Mouse (Mus musculus) intestine, embryonic 16.5 days (tissue): ENCODE data around the gene Sdc3. TPM values are rescaled to one million over a fixed set of nuclear protein-coding genes. Genes with fewer than 3 reads are reported as not detected.

Source experiments
- ATAC-seq: fragments of 200-750 bp; cut with Nextera tagmentation; 2 replicates; pipeline ENCODE4 v1.8.0; 2017; ENCODE audit warnings: moderate TSS enrichment, moderate library complexity
- H3K27ac ChIP-seq: fragments of 300-500 bp; sonication (generic); 2 replicates; pipeline ENCODE4 v1.5.1; 2014; ENCODE audit warnings: mild to moderate bottlenecking, low read length
- H3K27me3 ChIP-seq: fragments of 300-500 bp; sonication (generic); replicated peaks from 2 replicates; pipeline ENCODE4 v1.6.1; 2014; ENCODE audit warnings: low read length, control low read depth, mixed read lengths; ENCODE audit not compliant: control insufficient read depth, insufficient read depth
- H3K36me3 ChIP-seq: fragments of 300-500 bp; sonication (generic); 2 replicates; pipeline ENCODE4 v1.6.1; 2014; ENCODE audit warnings: low read length, control low read depth; ENCODE audit not compliant: control insufficient read depth, insufficient read depth
- H3K4me1 ChIP-seq: fragments of 300-500 bp; sonication (generic); 2 replicates; pipeline ENCODE4 v1.6.1; 2014; ENCODE audit warnings: low read length, control low read depth, mixed read lengths; ENCODE audit not compliant: control insufficient read depth, insufficient read depth
- H3K4me2 ChIP-seq: fragments of 300-500 bp; sonication (generic); 2 replicates; pipeline ENCODE4 v1.6.1; 2014; ENCODE audit warnings: low read depth, low read length, control low read depth
- H3K4me3 ChIP-seq: fragments of 300-500 bp; sonication (generic); 2 replicates; pipeline ENCODE4 v1.5.1; 2014; ENCODE audit warnings: mild to moderate bottlenecking, low read length
- H3K9ac ChIP-seq: fragments of 300-500 bp; sonication (generic); 2 replicates; pipeline ENCODE4 v1.6.1; 2014; ENCODE audit warnings: low read depth, low read length
- H3K9me3 ChIP-seq: fragments of 300-500 bp; sonication (generic); 2 replicates; pipeline ENCODE4 v1.6.1; 2016; ENCODE audit warnings: low read length, control low read depth; ENCODE audit not compliant: control insufficient read depth
- WGBS: fragments of 180-500 bp; shearing (Covaris S2); extraction: QIAGEN DNeasy Blood & Tissue Kit; methylation state at CpG from one replicate; pipeline ENCODE4 v1.1.7; 2014; 5-methylcytosine and 5-hydroxymethylcytosine counted together
- polyA plus RNA-seq: library from polyadenylated mRNA; unstranded; fragments of >200 nt; fragmentation: Nextera tagmentation; extraction: Ambion mirVana; gene quantifications from 2 replicates; pipeline ENCODE4 v1.2.1, GENCODE M21; 2015

The Sdc3 gene
- polyA plus RNA-seq, 1 experiment from 2014 or later: 12.3 TPM

DNA sequence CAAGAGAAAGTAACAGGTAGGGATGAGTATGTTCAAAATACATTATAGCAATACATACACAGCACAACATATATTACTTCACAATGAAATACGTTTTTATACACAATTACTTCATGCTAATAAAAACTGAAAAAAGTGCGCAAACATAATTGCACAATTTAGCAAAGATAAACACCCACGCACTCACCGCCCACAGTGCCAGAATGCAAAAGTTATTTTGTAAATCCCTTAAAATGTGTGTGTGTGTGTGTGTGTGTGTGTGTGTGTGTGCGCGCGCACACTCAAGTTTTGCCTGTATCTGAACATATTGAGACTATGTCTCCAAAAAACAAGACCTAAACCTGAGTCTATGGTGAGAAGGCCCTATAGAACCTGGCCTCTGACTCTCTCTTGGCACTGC lies 66.5 kb downstream of the Sdc3 start:
- ATAC-seq: no peak
- Histone ChIP-seq H3K36me3 (no peaks in the 10 kb centered on the region), H3K4me3 (no peak overlapping the region), H3K9ac (no peak overlapping the region), H3K4me2 (no peak overlapping the region), H3K9me3 (no peaks in the 10 kb centered on the region), H3K27ac (no peak overlapping the region), H3K27me3 (peaks cover 5% of the 10 kb centered on the region; the same call in 1 of the 2 replicates), H3K4me1 (no peaks in the 10 kb centered on the region; the same call in 1 of the 2 replicates)
- 88% methylated on average over 7 of the region's 7 CpGs for WGBS

DNA sequence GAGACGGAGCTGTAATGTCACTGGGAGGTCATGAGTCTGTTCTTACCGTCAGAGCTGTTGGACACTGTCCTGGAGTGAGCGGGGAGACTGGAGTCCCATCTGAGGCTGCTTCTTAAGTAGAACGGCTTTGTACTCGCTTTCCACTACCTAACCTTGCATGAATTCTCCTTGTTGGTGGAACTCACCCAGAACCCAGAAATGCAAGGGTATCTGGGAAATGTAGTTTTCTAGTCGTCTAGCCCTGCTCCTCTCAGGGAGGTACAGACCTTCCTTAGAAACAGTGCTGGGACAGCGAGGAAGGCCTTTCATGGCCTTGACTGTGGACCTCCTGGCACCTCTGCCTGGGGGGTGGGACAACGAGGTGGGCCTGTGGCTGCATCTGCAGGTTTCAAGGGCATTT lies 67.1 kb downstream of the Sdc3 start:
- H3K9me3 ChIP-seq: no peaks in the 10 kb centered on the region
- peaks cover 5% of the 10 kb centered on the region; the same call in 1 of the 2 replicates for H3K27me3 ChIP-seq
- H3K27ac ChIP-seq: no peak overlapping the region
- H3K9ac ChIP-seq: no peak overlapping the region
- H3K4me3 ChIP-seq: no peak overlapping the region
- H3K36me3 ChIP-seq: no peaks in the 10 kb centered on the region
- H3K4me1 ChIP-seq: no peaks in the 10 kb centered on the region; the same call in 1 of the 2 replicates
- no peak for ATAC-seq
- WGBS: 65% methylated on average over 8 of the region's 8 CpGs
- no peak overlapping the region for H3K4me2 ChIP-seq

DNA sequence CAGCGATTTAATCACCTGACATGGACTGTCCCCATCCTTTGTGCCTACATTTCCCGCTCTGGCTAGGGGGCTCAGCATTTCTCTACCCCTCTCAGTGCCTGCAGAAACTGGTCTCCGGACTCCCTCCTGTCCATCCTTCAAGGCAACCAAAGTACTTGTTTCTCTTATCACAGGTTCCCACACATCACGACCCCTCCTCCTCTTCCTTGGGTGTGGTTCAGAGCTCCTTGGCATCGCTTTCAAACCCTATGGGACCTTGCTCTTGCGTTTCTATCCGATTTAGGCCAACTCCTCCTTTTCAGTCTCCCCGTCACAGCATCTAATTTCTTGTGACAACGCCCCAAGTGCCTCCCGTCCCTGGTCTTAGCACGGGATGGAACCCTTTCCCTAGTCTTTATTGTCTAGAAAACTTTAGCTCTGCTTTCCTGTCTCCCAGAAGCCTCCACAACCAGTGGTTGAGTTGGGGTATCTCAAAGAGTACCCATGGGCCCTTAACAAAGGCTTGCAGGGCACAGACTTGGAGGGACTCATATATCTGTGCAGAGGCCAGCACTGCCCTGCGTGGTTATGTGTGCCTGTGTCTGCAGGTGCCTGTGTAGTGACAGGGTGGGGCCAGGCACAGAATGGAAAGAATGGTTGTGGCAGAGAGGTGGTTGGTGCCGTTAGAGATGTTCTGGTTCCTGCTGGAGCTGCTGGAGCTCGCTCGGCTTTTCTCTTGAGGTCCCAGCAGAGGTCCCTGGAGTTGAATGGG lies 68.7 kb downstream of the Sdc3 start:
- 53% methylated on average over 15 of the region's 15 CpGs for WGBS
- no peaks in the 10 kb centered on the region for H3K9me3 ChIP-seq
- no peak overlapping the region for H3K9ac ChIP-seq
- H3K36me3 ChIP-seq: no peaks in the 10 kb centered on the region
- 0 out of 2 replicates have a peak overlapping the region, but pooled peaks have one; percentile 25 for H3K4me3 ChIP-seq
- ATAC-seq: no peak; the same call in 1 of the 2 replicates
- peaks cover 8% of the 10 kb centered on the region; the same call in 1 of the 2 replicates for H3K27me3 ChIP-seq
- no peaks in the 10 kb centered on the region; the same call in 1 of the 2 replicates for H3K4me1 ChIP-seq
- H3K27ac ChIP-seq: no peak overlapping the region
- peak overlapping the region; percentile 44; the same call in 1 of the 2 replicates for H3K4me2 ChIP-seq

DNA sequence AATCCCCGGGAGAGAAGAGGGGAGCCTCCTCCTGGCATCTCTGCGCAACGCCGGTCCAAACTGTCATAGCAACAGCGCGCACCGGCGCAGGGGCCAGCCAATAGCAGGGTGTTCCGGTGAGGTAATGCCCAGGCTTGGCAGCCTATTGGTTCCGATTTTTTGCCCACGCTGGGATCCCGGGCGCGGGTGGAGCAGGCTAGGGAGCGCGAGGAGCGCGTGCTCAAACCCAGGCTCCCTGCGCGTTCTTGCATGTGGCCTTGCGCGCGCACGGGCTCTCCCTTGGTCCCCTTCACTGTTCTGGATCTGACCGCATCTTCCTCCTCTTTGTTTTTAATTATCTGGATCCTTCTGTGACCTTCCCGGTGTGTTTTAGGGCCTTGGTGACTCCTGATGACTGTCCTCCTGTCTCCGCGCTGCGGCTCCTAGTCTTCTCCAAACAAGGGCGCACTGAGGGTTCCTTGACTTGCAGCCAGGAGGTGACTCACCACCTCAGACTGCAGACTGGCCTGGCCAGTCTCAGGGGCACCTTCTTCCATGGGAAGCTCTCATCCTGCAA lies 69.4 kb downstream of the Sdc3 start:
- Histone ChIP-seq H3K9me3 (no peaks in the 10 kb centered on the region), H3K4me2 (peak overlapping the region; percentile 44), H3K4me3 (peak overlapping the region; percentile 25; the same call in 1 of the 2 replicates), H3K27me3 (peaks cover 8% of the 10 kb centered on the region; the same call in 1 of the 2 replicates), H3K36me3 (no peaks in the 10 kb centered on the region), H3K9ac (peak overlapping the region; percentile 32; the same call in 1 of the 2 replicates), H3K4me1 (no peaks in the 10 kb centered on the region; the same call in 1 of the 2 replicates), H3K27ac (no peak overlapping the region)
- ATAC-seq: peak; percentile 78
- WGBS: 2% methylated on average over 30 of the region's 30 CpGs

DNA sequence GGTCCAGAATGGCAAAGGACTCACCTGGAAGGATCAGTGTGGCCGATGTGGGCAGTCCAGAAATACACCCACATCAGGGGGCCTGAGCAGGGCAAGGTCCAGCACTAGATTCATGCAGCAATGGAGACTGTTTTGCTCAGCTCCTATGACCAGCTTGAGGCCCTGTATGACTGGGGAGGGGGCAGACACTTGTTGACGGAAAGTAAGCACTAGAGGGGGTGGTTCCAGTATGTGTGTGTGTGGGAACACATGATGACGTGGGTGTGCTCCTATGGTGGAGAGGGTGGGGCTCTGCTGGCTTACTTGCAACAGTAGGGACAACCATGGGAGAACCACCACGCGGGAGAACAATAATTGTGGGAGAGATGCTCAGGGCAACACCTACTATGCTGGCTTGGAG lies 70.2 kb downstream of the Sdc3 start:
- Histone ChIP-seq H3K4me2 (no peak overlapping the region), H3K4me1 (no peaks in the 10 kb centered on the region; the same call in 1 of the 2 replicates), H3K27ac (no peak overlapping the region), H3K27me3 (peaks cover 8% of the 10 kb centered on the region; the same call in 1 of the 2 replicates), H3K9ac (no peak overlapping the region), H3K36me3 (no peaks in the 10 kb centered on the region), H3K4me3 (no peak overlapping the region), H3K9me3 (no peaks in the 10 kb centered on the region)
- no peak; the same call in 1 of the 2 replicates for ATAC-seq
- 68% methylated on average over 5 of the region's 5 CpGs for WGBS

DNA sequence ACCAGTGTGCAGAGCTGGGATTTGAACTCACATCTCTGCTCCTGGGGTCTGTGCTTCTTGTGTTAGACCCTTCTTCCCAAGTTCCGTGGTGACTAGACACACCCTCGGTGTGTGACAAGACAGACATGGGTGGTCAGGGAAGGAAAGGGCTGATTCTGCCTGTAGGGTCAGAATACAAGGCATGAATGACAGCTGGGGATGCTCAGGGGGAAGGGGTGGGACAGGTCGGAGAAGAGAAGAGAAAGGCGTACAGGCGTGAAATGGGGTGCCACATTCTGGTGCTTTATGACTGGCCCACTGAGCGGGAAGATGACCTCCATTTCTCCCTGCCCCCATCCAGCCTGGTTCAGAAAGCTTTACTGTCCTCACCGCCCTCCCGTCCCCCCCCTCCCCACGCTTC lies 73.1 kb downstream of the Sdc3 start:
- Histone ChIP-seq H3K36me3 (no peaks in the 10 kb centered on the region), H3K4me2 (no peak overlapping the region), H3K9ac (no peak overlapping the region), H3K9me3 (no peaks in the 10 kb centered on the region), H3K4me3 (no peak overlapping the region), H3K27ac (no peak overlapping the region), H3K4me1 (no peaks in the 10 kb centered on the region; the same call in 1 of the 2 replicates), H3K27me3 (peaks cover 8% of the 10 kb centered on the region; the same call in 1 of the 2 replicates)
- no peak for ATAC-seq
- WGBS: 30% methylated on average over 7 of the region's 9 CpGs

DNA sequence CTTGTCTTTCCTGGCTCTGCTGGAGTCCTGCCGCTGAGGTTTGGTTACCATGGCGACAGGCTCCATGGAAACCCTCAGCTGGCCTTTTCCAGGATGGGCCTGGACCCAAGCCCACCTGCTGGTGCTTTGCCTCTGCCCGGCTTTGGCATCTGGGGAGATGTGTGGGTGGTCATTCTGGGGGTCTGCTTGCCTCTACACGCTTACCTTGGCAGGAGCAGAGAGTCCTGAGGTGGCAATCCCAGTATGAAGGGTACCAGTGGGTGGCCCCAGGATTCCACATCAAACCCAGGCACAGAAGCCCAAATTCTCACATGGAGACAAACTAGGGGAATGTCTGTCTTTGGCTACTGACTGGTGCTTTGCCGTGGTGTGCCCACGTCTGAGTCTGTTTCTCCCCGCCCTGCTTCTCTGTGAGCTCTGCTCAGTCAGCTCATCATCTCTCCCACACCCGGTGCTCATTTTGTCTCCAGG lies 73.6 kb downstream of the Sdc3 start:
- Histone ChIP-seq H3K4me2 (no peak overlapping the region), H3K4me3 (no peak overlapping the region), H3K27ac (no peak overlapping the region), H3K27me3 (peaks cover 5% of the 10 kb centered on the region; the same call in 1 of the 2 replicates), H3K9me3 (no peaks in the 10 kb centered on the region), H3K9ac (no peak overlapping the region), H3K36me3 (no peaks in the 10 kb centered on the region), H3K4me1 (no peaks in the 10 kb centered on the region; the same call in 1 of the 2 replicates)
- WGBS: 36% methylated on average over 8 of the region's 8 CpGs
- no peak for ATAC-seq

DNA sequence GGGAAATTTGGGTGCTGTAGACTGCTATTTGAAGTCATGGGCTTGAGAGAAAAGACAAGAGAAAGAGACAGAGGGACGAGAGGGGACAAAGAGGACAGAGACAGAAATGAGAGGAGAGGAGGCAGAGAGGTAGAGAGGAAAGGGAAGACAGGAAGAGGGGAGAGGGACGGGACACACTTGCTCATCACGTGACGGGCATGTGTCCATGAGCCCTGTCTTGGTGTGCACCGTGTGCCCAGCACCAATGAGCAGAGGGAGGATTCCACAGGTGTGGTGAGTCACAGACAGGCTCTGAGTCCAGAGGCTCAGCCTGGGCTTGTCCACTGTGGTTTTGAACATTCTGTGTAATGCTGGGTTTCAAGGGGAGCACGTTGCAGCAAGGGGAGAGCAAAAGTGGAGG lies 75.6 kb downstream of the Sdc3 start:
- H3K36me3 ChIP-seq: no peaks in the 10 kb centered on the region
- no peak for ATAC-seq
- H3K4me2 ChIP-seq: no peak overlapping the region
- no peaks in the 10 kb centered on the region for H3K4me1 ChIP-seq
- H3K27me3 ChIP-seq: 0 out of 2 replicates have a peak, but pooled peaks cover 3% of the 10 kb centered on the region
- WGBS: 57% methylated on average over 6 of the region's 6 CpGs
- no peaks in the 10 kb centered on the region for H3K9me3 ChIP-seq
- no peak overlapping the region for H3K4me3 ChIP-seq
- H3K27ac ChIP-seq: no peak overlapping the region
- no peak overlapping the region for H3K9ac ChIP-seq

DNA sequence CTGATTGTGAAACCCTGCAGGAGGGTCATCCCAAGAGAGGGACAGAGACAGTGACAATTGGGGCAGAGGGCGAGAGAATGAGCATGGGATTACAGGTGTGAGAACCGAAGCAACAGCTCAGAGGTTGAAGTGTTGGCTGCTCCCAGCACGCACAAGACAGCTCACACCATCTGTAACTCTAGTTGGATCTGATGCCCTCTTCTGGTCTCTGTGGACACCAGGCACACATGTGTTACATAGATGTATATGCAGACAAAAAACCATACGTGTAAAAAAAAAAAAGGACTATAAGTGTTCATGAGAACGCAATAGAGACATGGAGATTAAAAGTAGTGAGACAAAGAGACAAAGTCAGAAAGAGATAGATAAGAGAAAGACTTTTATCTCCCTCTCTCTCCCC lies 76.5 kb downstream of the Sdc3 start:
- Histone ChIP-seq H3K4me2 (no peak overlapping the region), H3K4me1 (no peaks in the 10 kb centered on the region), H3K27ac (no peak overlapping the region), H3K9ac (no peak overlapping the region), H3K27me3 (0 out of 2 replicates have a peak, but pooled peaks cover 3% of the 10 kb centered on the region), H3K36me3 (no peaks in the 10 kb centered on the region), H3K9me3 (no peaks in the 10 kb centered on the region), H3K4me3 (no peak overlapping the region)
- no peak for ATAC-seq
- 49% methylated on average over 5 of the region's 5 CpGs for WGBS
